Mouse (Mus musculus) urinary bladder, postnatal 14 days (tissue): ENCODE measurements at regions not wholly inside any gene's neighbourhood (a gene's known extent, or its start where the extent isn't known, plus 50 kb on each side); places are given as distances from the start of the nearest gene placed in this dataset.

Source experiments
- DNase-seq: peaks from one replicate; pipeline ENCODE4 v3.0.0; 2021; ENCODE audit warnings: low spot score

GRCm38 (mm10) chr9:46512276-46513051 lies 192.7 kb upstream of the 4931429L15Rik start:
- DNase-seq = no peak

- no peak for DNase-seq
Observed at GRCm38 (mm10) chr9:46511307-46511706, 191.5 kb upstream of the 4931429L15Rik start.

GRCm38 (mm10) chr9:46509896-46510295 lies 190.1 kb upstream of the 4931429L15Rik start:
- no peak for DNase-seq

- no peak for DNase-seq
Observed at GRCm38 (mm10) chr9:46509458-46509857, 189.7 kb upstream of the 4931429L15Rik start.

- no peak for DNase-seq
Observed at GRCm38 (mm10) chr9:46507036-46507435, 187.2 kb upstream of the 4931429L15Rik start.

GRCm38 (mm10) chr9:46504536-46504935 lies 184.8 kb upstream of the 4931429L15Rik start:
- no peak for DNase-seq

- no peak for DNase-seq
Observed at GRCm38 (mm10) chr9:46504133-46504416, 184.3 kb upstream of the 4931429L15Rik start.

GRCm38 (mm10) chr9:46503321-46504132 lies 183.7 kb upstream of the 4931429L15Rik start:
- no peak for DNase-seq

- no peak for DNase-seq
Observed at GRCm38 (mm10) chr9:46499426-46499825, 179.6 kb upstream of the 4931429L15Rik start.

GRCm38 (mm10) chr9:46498861-46499260 lies 179.1 kb upstream of the 4931429L15Rik start:
- no peak for DNase-seq

GRCm38 (mm10) chr9:46495276-46495675 lies 175.5 kb upstream of the 4931429L15Rik start:
- DNase-seq = no peak

- no peak for DNase-seq
Observed at GRCm38 (mm10) chr9:46482859-46483443, 163.2 kb upstream of the 4931429L15Rik start.

GRCm38 (mm10) chr9:46482034-46482858 lies 162.5 kb upstream of the 4931429L15Rik start:
- DNase-seq = no peak

GRCm38 (mm10) chr9:46481491-46481890 lies 161.7 kb upstream of the 4931429L15Rik start:
- no peak for DNase-seq

GRCm38 (mm10) chr9:46480080-46480690 lies 160.4 kb upstream of the 4931429L15Rik start:
- no peak for DNase-seq

GRCm38 (mm10) chr9:46478611-46479010 lies 158.8 kb upstream of the 4931429L15Rik start:
- no peak for DNase-seq

- no peak for DNase-seq
Observed at GRCm38 (mm10) chr9:46476516-46476915, 156.7 kb upstream of the 4931429L15Rik start.

- DNase-seq = no peak
Observed at GRCm38 (mm10) chr9:46473681-46474080, 153.9 kb upstream of the 4931429L15Rik start.

- no peak for DNase-seq
Observed at GRCm38 (mm10) chr9:46469521-46469920, 149.7 kb upstream of the 4931429L15Rik start.

- DNase-seq = no peak
Observed at GRCm38 (mm10) chr9:46468306-46468705, 148.5 kb upstream of the 4931429L15Rik start.

GRCm38 (mm10) chr9:46467671-46468070 lies 147.9 kb upstream of the 4931429L15Rik start:
- DNase-seq = no peak

- no peak for DNase-seq
Observed at GRCm38 (mm10) chr9:46462681-46463080, 142.9 kb upstream of the 4931429L15Rik start.
